Mouse (Mus musculus) embryonic facial prominence, embryonic 11.5 days (tissue): ENCODE measurements around the gene Prkar2b. TPM values are rescaled to one million over a fixed set of nuclear protein-coding genes. Genes with fewer than 3 reads are reported as not detected.

Experiments
- ATAC-seq: fragments of 200-750 bp; cut with Nextera tagmentation; replicated peaks from 2 replicates; pipeline ENCODE4 v1.8.0; 2017; ENCODE audit warnings: low read depth; ENCODE audit not compliant: insufficient number of reproducible peaks, low FRiP score, low TSS enrichment
- DNase-seq: peaks from one replicate; pipeline ENCODE4 v3.0.0-alpha.2; 2015; ENCODE audit warnings: low spot score
- H3K27ac ChIP-seq: fragments of 300-500 bp; sonication (generic); replicated peaks from 2 replicates; pipeline ENCODE4 v1.5.1; 2014; ENCODE audit warnings: mild to moderate bottlenecking, low read depth, low read length, control low read depth
- H3K27me3 ChIP-seq: fragments of 300-500 bp; sonication (generic); 2 replicates; pipeline ENCODE4 v1.6.1; 2014; ENCODE audit warnings: mild to moderate bottlenecking, low read length, moderate library complexity, mixed read lengths; ENCODE audit not compliant: control insufficient read depth, insufficient read depth
- H3K36me3 ChIP-seq: fragments of 300-500 bp; sonication (generic); replicated peaks from 2 replicates; pipeline ENCODE4 v1.6.1; 2014; ENCODE audit warnings: low read depth, mild to moderate bottlenecking, low read length, moderate library complexity, mixed read lengths; ENCODE audit not compliant: control insufficient read depth, insufficient read depth
- H3K4me1 ChIP-seq: fragments of 300-500 bp; sonication (generic); 2 replicates; pipeline ENCODE4 v1.6.1; 2014; ENCODE audit warnings: low read length, mixed read lengths; ENCODE audit not compliant: control insufficient read depth, insufficient read depth
- H3K4me2 ChIP-seq: fragments of 300-500 bp; sonication (generic); 2 replicates; pipeline ENCODE4 v1.6.1; 2014; ENCODE audit warnings: low read depth, mild to moderate bottlenecking, control low read depth, low read length, moderate library complexity
- H3K4me3 ChIP-seq: fragments of 300-500 bp; sonication (generic); 2 replicates; pipeline ENCODE4 v1.5.1; 2014; ENCODE audit warnings: low read depth, low read length, control low read depth
- H3K9ac ChIP-seq: fragments of 300-500 bp; sonication (generic); replicated peaks from 2 replicates; pipeline ENCODE4 v1.6.1; 2014; ENCODE audit warnings: mild to moderate bottlenecking, control low read depth, low read length
- H3K9me3 ChIP-seq: fragments of 300-500 bp; sonication (generic); replicated peaks from 2 replicates; pipeline ENCODE4 v1.6.1; 2016; ENCODE audit warnings: mild to moderate bottlenecking, low read length, inconsistent platforms, mixed read lengths; ENCODE audit not compliant: control insufficient read depth
- WGBS: fragments of 180-500 bp; shearing (Covaris S2); extraction: QIAGEN DNeasy Blood & Tissue Kit; methylation state at CpG from one replicate; pipeline ENCODE4 v1.1.7; 2014; 5-methylcytosine and 5-hydroxymethylcytosine counted together
- polyA plus RNA-seq: library from polyadenylated mRNA; unstranded; fragments of >200 nt; fragmentation: Nextera tagmentation; extraction: Ambion mirVana; gene quantifications from 2 replicates; pipeline ENCODE4 v1.2.1, GENCODE M21; 2014

Gene Prkar2b
- polyA plus RNA-seq, 1 experiment from 2014 or later: 65.4 TPM

DNA sequence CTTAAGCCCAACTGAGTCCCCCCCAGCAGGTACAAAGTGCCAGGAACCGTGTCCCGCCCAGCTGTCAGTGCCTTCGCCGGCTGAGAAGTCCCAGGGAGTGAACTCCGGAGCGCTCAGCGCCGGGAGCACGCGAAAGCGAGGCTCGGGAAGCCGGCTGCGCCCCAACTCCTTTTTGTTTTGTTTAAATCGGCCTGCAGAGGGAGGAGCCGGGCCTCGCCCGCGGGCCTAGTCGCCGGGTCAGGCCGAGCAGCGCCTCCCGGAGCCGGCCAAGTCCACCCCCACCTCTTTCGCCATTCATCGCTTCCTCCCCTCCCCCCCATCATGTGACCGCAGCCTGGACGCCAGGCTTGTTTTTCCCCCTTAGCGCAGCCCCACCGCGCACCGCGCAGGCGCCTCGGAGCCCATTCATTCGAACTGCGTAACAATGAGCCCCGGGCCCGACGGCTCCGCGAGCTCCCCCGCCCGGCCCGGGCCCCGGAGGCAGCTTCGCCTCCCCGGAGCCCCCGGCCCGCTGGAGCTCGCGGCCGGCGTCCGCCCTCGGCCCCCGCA lies 111.8 kb downstream of the Prkar2b start:
- peak overlapping the region; percentile 97 for H3K9ac ChIP-seq
- DNase-seq (peak; percentile 95), ATAC-seq (peak; percentile 80)
- no peaks in the 10 kb centered on the region for H3K9me3 ChIP-seq
- peak overlapping the region; percentile 99 for H3K27ac ChIP-seq
- H3K4me3 ChIP-seq: peak overlapping the region; percentile 84
- no peaks in the 10 kb centered on the region for H3K27me3 ChIP-seq
- no peaks in the 10 kb centered on the region for H3K4me1 ChIP-seq
- 1% methylated on average over 49 of the region's 58 CpGs for WGBS
- H3K36me3 ChIP-seq: no peaks in the 10 kb centered on the region
- H3K4me2 ChIP-seq: peak overlapping the region; percentile 44

DNA sequence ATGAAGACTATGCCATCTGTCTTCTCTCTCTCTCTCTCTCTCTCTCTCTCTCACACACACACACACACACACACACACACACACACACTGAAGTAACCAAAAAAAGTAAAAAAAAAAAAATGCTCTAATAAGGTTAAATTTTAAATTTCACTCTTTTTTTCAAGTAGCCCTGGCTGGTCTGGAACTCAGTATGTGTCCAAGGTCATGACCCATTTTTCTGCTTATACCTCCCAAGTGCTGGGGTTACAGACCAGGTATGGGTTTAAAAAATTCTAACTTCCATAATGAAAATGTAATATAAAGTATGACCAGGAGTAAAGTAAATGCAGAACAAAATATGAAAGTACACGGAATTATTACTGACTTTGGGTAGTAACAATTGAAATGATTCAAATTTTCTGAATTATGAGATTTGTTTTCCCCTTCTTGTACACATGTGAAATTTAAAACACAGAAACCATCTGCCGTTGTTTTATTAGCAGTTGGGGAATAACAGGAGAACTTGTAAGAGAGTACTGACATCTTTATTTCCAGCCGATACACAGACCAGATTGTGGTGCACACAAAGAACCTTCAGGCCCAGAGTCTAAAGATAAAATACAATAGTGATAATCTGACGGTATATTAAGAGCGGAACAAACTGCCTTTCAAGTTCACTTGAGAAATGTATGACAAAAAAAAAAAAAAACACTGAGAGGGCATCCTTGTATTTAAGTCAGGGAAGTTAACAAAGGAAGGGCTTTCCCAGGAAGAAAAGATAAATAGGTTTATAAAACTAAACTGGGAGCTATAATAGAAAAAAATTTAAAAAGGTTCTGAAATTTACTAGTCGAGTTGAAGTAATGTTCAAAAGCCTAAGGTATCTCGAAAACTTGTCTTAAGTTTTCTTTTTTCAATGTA lies 112.7 kb downstream of the Prkar2b start:
- DNase-seq: no peak
- Histone ChIP-seq H3K9ac (peak overlapping the region; percentile 97), H3K4me3 (peak overlapping the region; percentile 84), H3K36me3 (no peaks in the 10 kb centered on the region), H3K4me1 (no peaks in the 10 kb centered on the region), H3K9me3 (no peaks in the 10 kb centered on the region), H3K4me2 (peak overlapping the region; percentile 44), H3K27me3 (no peaks in the 10 kb centered on the region), H3K27ac (peak overlapping the region; percentile 99)
- ATAC-seq: no peak
- WGBS: 41% methylated on average over 7 of the region's 7 CpGs

GRCm38 (mm10) chr12:31947476-31947875 lies 113.6 kb downstream of the Prkar2b start:
- WGBS: 94% methylated on average over 5 of the region's 5 CpGs
- Histone ChIP-seq H3K9me3 (no peaks in the 10 kb centered on the region), H3K4me3 (no peak overlapping the region), H3K4me1 (no peaks in the 10 kb centered on the region), H3K27ac (no peak overlapping the region), H3K9ac (no peak overlapping the region), H3K4me2 (no peak overlapping the region), H3K36me3 (no peaks in the 10 kb centered on the region), H3K27me3 (no peaks in the 10 kb centered on the region)
- DNase-seq (peak; percentile 26), ATAC-seq (no peak)

GRCm38 (mm10) chr12:31944405-31944804 lies 116.7 kb downstream of the Prkar2b start:
- no peaks in the 10 kb centered on the region for H3K4me1 ChIP-seq
- no peaks in the 10 kb centered on the region for H3K9me3 ChIP-seq
- H3K4me2 ChIP-seq: no peak overlapping the region
- 89% methylated on average over 2 of the region's 2 CpGs for WGBS
- ATAC-seq: no peak
- no peaks in the 10 kb centered on the region for H3K27me3 ChIP-seq
- H3K4me3 ChIP-seq: no peak overlapping the region
- H3K36me3 ChIP-seq: peaks cover 3% of the 10 kb centered on the region; the same call in 1 of the 2 replicates
- no peak overlapping the region for H3K9ac ChIP-seq
- no peak for DNase-seq
- no peak overlapping the region for H3K27ac ChIP-seq

DNA sequence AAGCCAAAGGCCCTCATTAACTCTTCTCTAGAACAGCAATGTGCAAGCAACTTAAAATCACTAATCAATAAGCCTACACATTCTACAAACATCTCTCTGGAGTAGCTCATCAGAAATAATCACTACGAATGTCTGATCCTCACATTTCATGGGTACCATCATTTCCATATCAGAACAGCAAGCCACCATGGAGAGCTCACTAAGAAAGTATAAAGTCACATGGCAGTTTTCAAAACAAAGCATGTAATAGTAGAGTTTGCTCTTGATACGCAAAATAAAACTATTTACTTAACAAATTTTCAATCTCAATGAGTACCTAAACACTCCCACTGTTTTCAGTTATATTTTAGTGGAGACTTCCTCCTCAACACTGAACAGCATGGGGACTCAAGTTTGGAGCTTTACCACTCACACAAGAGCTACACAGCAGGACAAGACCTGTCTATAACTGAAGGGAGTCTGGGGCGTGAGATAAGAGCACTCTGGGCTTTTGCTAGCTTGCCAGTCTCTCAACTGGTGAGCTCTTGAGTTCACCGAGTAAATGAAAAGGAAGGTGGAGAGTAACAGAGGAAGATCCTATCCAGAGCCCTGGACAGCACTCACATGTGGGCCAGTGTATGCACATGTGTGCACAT lies 118.0 kb downstream of the Prkar2b start:
- peaks cover 3% of the 10 kb centered on the region; the same call in 1 of the 2 replicates for H3K36me3 ChIP-seq
- 86% methylated on average over 4 of the region's 4 CpGs for WGBS
- ATAC-seq: no peak
- H3K4me1 ChIP-seq: no peaks in the 10 kb centered on the region
- no peak overlapping the region for H3K9ac ChIP-seq
- H3K4me3 ChIP-seq: no peak overlapping the region
- no peak overlapping the region for H3K4me2 ChIP-seq
- no peak overlapping the region for H3K27ac ChIP-seq
- DNase-seq: no peak
- H3K9me3 ChIP-seq: no peaks in the 10 kb centered on the region
- H3K27me3 ChIP-seq: no peaks in the 10 kb centered on the region

- ATAC-seq: no peak
- Histone ChIP-seq H3K9me3 (no peaks in the 10 kb centered on the region), H3K27ac (no peak overlapping the region), H3K27me3 (no peaks in the 10 kb centered on the region), H3K4me2 (no peak overlapping the region), H3K4me3 (no peak overlapping the region), H3K9ac (no peak overlapping the region), H3K4me1 (no peaks in the 10 kb centered on the region), H3K36me3 (peaks cover 7% of the 10 kb centered on the region)
- no peak for DNase-seq
These were observed 122.1 kb downstream of the Prkar2b start for GRCm38 (mm10) chr12:31939026-31939425.

GRCm38 (mm10) chr12:31938391-31938997 lies 122.6 kb downstream of the Prkar2b start:
- Histone ChIP-seq H3K27me3 (no peaks in the 10 kb centered on the region), H3K4me2 (no peak overlapping the region), H3K9me3 (no peaks in the 10 kb centered on the region), H3K9ac (no peak overlapping the region), H3K36me3 (peaks cover 7% of the 10 kb centered on the region), H3K4me3 (no peak overlapping the region), H3K4me1 (no peaks in the 10 kb centered on the region), H3K27ac (no peak overlapping the region)
- 91% methylated on average over 4 of the region's 4 CpGs for WGBS
- ATAC-seq (no peak), DNase-seq (no peak)
